Mouse (Mus musculus): ENCODE results near the gene Poc1a. TPM values are rescaled to one million over a fixed set of nuclear protein-coding genes. Genes with fewer than 3 reads are reported as not detected.

Poc1a gene
- polyA plus RNA-seq, 1 experiment from 2014 or later, result 25.2 TPM

DNA sequence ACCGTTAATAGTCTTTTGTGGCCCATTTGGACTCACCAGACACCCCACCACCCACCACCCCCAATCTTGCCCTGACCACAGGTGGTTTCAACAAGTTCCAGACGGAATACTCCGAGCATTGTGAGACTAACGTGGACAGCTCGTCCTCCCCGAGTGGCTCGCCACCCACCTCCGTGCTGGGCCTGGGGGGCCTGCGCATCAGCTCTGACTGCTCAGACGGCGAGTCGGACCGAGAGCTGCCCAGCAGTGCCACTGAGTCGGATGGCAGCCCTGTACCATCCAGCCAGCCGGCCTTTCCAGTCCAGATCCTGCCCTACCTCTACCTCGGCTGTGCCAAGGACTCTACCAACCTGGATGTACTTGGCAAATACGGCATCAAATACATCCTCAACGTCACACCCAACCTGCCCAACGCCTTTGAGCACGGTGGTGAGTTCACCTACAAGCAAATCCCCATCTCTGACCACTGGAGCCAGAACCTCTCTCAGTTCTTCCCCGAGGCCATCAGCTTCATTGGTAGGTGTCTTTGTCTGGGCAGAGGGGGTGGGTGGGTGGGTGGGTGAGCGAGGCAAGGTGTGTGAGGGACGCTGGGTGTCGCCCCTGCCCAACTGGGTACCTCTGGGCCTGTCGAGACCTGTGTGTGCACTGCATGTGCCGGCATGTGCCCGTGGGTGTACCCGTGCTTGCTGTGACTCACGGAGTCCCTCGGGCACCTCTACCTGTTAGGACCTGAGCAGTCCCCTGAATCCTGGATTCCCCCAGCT lies 89.9 kb downstream of the Poc1a start:
- 80% methylated on average over 30 of the region's 30 CpGs for WGBS
- ATAC-seq (ENCODE audit: insufficient number of reproducible peaks, insufficient read depth, low FRiP score, low read depth), result no peak

GRCm38 (mm10) chr9:106371384-106371671 lies 90.5 kb downstream of the Poc1a start:
- peak overlapping the region; percentile 7; the same call in 1 of the 2 replicates for H3K4me3 ChIP-seq (ENCODE audit: low read depth, low read length)
- H3K27me3 ChIP-seq (ENCODE audit: control insufficient read depth, insufficient read depth, low read length), result no peaks in the 10 kb centered on the region
- no peaks in the 10 kb centered on the region for H3K9me3 ChIP-seq (ENCODE audit: control insufficient read depth, low read depth, low read length)
- no peak overlapping the region for H3K9ac ChIP-seq (replicated peaks; ENCODE audit: low read depth, low read length)
- no peak for ATAC-seq (ENCODE audit: insufficient number of reproducible peaks, insufficient read depth, low FRiP score, low read depth)
- H3K4me2 ChIP-seq (replicated peaks; ENCODE audit: low read depth, low read length), result peak overlapping the region; percentile 93
- peaks cover 27% of the 10 kb centered on the region for H3K36me3 ChIP-seq (ENCODE audit: control insufficient read depth, insufficient read depth, low read length)
- WGBS, result 40% methylated on average over 6 of the region's 6 CpGs
- no peak overlapping the region for H3K27ac ChIP-seq (ENCODE audit: low read length)
- H3K4me1 ChIP-seq (ENCODE audit: control insufficient read depth, insufficient read depth, low read length), result peaks cover 30% of the 10 kb centered on the region

More for the DNA sequence above, 89.9 kb downstream of the Poc1a start:
- H3K9me3 ChIP-seq (ENCODE audit: control insufficient read depth, low read depth, low read length), result no peaks in the 10 kb centered on the region
- H3K27ac ChIP-seq (ENCODE audit: low read length), result no peak overlapping the region
- H3K9ac ChIP-seq (replicated peaks; ENCODE audit: low read depth, low read length), result no peak overlapping the region
- no peaks in the 10 kb centered on the region for H3K27me3 ChIP-seq (ENCODE audit: control insufficient read depth, insufficient read depth, low read length)
- H3K36me3 ChIP-seq (ENCODE audit: control insufficient read depth, insufficient read depth, low read length), result peaks cover 27% of the 10 kb centered on the region
- H3K4me1 ChIP-seq (ENCODE audit: control insufficient read depth, insufficient read depth, low read length), result peaks cover 30% of the 10 kb centered on the region
- peak overlapping the region; percentile 73 for H3K4me3 ChIP-seq (ENCODE audit: low read depth, low read length)
- peak overlapping the region; percentile 93 for H3K4me2 ChIP-seq (replicated peaks; ENCODE audit: low read depth, low read length)

DNA sequence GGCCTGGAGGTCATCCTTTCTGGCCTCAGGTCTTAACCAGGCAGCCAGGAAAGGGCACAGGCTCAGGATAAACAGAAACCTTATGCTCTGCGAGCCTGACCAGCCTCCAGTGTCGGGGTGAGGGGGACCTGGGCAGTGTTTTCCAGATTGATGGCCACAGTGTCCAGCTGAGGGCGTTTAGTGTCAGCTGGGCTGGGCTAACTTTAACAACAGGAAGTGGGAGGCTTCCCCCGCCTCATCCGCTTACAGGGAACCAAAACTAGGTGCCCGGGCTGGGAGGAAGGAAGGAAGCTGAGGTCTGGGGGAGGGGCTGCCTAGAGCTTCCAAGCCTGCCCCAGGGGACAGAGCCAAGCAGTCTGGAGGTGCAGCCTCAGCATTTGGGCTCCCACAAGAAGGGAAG lies 90.9 kb downstream of the Poc1a start:
- ATAC-seq (ENCODE audit: insufficient number of reproducible peaks, insufficient read depth, low FRiP score, low read depth), result no peak
- WGBS, result 11% methylated on average over 6 of the region's 6 CpGs
- no peaks in the 10 kb centered on the region for H3K9me3 ChIP-seq (ENCODE audit: control insufficient read depth, low read depth, low read length)
- H3K4me2 ChIP-seq (replicated peaks; ENCODE audit: low read depth, low read length), result peak overlapping the region; percentile 93
- no peak overlapping the region; the same call in 1 of the 2 replicates for H3K27ac ChIP-seq (ENCODE audit: low read length)
- H3K4me3 ChIP-seq (ENCODE audit: low read depth, low read length), result peak overlapping the region; percentile 7; the same call in 1 of the 2 replicates
- peaks cover 30% of the 10 kb centered on the region for H3K4me1 ChIP-seq (ENCODE audit: control insufficient read depth, insufficient read depth, low read length)
- no peaks in the 10 kb centered on the region for H3K27me3 ChIP-seq (ENCODE audit: control insufficient read depth, insufficient read depth, low read length)
- H3K36me3 ChIP-seq (ENCODE audit: control insufficient read depth, insufficient read depth, low read length), result peaks cover 27% of the 10 kb centered on the region
- H3K9ac ChIP-seq (replicated peaks; ENCODE audit: low read depth, low read length), result no peak overlapping the region

DNA sequence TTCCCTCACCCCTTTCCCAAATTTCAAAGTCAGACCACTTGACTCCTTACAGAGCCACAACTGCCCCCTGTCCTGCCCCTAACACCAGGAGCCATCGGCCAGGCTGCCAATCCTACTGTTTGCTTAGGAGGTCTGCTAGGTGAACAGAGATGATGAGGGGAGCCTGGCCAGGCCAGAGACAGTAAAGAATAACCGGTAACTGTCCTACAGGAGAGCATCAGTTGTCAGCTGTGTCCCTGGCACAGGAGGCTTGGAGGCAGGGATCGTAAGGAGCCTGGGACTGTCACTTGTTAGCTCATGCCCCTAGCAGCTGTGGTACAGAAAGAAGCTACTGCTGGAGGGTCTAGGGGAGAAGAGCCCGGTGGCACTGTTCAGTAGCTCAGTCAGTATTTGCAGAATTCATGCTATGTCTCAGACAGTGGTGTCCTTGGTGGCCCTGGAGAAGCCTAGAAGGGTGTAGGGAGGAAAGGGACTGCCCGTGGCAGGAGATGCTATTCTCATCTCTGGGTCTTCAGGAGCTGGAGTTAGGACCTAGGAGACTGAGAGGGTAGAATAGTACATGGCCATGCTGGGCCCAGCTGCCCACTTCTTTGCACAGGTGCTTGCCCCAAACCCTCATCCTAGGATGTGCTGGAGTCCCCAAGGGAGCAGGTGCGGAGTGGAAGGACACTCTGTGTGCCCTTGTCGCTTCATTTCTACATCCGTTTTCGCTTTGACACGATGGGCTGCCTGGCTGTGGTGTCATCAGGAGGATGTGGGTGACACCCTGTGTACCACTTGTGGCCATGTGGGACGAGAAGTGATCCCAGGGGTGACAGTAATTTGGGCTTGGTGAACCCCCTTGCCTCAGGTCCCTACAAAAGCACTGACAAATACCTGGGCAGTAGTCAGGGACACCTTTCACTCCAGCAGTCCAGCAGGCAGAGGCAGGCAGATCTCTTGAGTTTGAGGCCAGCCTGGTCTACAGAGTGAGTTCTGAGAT lies 91.9 kb downstream of the Poc1a start:
- Histone ChIP-seq H3K27me3 (ENCODE audit: control insufficient read depth, insufficient read depth, low read length) (no peaks in the 10 kb centered on the region), H3K4me2 (replicated peaks; ENCODE audit: low read depth, low read length) (peak overlapping the region; percentile 93), H3K27ac (ENCODE audit: low read length) (no peak overlapping the region; the same call in 1 of the 2 replicates), H3K9ac (replicated peaks; ENCODE audit: low read depth, low read length) (no peak overlapping the region), H3K36me3 (ENCODE audit: control insufficient read depth, insufficient read depth, low read length) (peaks cover 32% of the 10 kb centered on the region), H3K9me3 (ENCODE audit: control insufficient read depth, low read depth, low read length) (no peaks in the 10 kb centered on the region), H3K4me3 (ENCODE audit: low read depth, low read length) (no peak overlapping the region; the same call in 1 of the 2 replicates), H3K4me1 (ENCODE audit: control insufficient read depth, insufficient read depth, low read length) (peaks cover 30% of the 10 kb centered on the region)
- WGBS, result 90% methylated on average over 11 of the region's 11 CpGs
- ATAC-seq (ENCODE audit: insufficient number of reproducible peaks, insufficient read depth, low FRiP score, low read depth), result no peak

- no peak overlapping the region for H3K27ac ChIP-seq (ENCODE audit: low read length)
- no peak for ATAC-seq (ENCODE audit: insufficient number of reproducible peaks, insufficient read depth, low FRiP score, low read depth)
- H3K27me3 ChIP-seq (ENCODE audit: control insufficient read depth, insufficient read depth, low read length), result no peaks in the 10 kb centered on the region
- 86% methylated on average over 7 of the region's 7 CpGs for WGBS
- no peak overlapping the region for H3K4me3 ChIP-seq (ENCODE audit: low read depth, low read length)
- H3K9ac ChIP-seq (replicated peaks; ENCODE audit: low read depth, low read length), result no peak overlapping the region
- peaks cover 30% of the 10 kb centered on the region for H3K4me1 ChIP-seq (ENCODE audit: control insufficient read depth, insufficient read depth, low read length)
- no peaks in the 10 kb centered on the region for H3K9me3 ChIP-seq (ENCODE audit: control insufficient read depth, low read depth, low read length)
- H3K4me2 ChIP-seq (replicated peaks; ENCODE audit: low read depth, low read length), result no peak overlapping the region
- H3K36me3 ChIP-seq (ENCODE audit: control insufficient read depth, insufficient read depth, low read length), result peaks cover 32% of the 10 kb centered on the region
These were observed 93.1 kb downstream of the Poc1a start for GRCm38 (mm10) chr9:106373973-106374372.

GRCm38 (mm10) chr9:106377247-106377646 lies 96.4 kb downstream of the Poc1a start:
- no peak overlapping the region for H3K27ac ChIP-seq (ENCODE audit: low read length)
- no peak overlapping the region for H3K4me2 ChIP-seq (replicated peaks; ENCODE audit: low read depth, low read length)
- ATAC-seq (ENCODE audit: insufficient number of reproducible peaks, insufficient read depth, low FRiP score, low read depth), result no peak
- no peak overlapping the region for H3K9ac ChIP-seq (replicated peaks; ENCODE audit: low read depth, low read length)
- peaks cover 23% of the 10 kb centered on the region for H3K36me3 ChIP-seq (ENCODE audit: control insufficient read depth, insufficient read depth, low read length)
- H3K4me3 ChIP-seq (ENCODE audit: low read depth, low read length), result no peak overlapping the region
- H3K4me1 ChIP-seq (ENCODE audit: control insufficient read depth, insufficient read depth, low read length), result peaks cover 7% of the 10 kb centered on the region
- H3K27me3 ChIP-seq (ENCODE audit: control insufficient read depth, insufficient read depth, low read length), result no peaks in the 10 kb centered on the region
- WGBS, result 85% methylated on average over 8 of the region's 8 CpGs
- no peaks in the 10 kb centered on the region for H3K9me3 ChIP-seq (ENCODE audit: control insufficient read depth, low read depth, low read length)

GRCm38 (mm10) chr9:106378045-106378444 lies 97.2 kb downstream of the Poc1a start:
- H3K9ac ChIP-seq (replicated peaks; ENCODE audit: low read depth, low read length), result no peak overlapping the region
- 84% methylated on average over 3 of the region's 3 CpGs for WGBS
- H3K9me3 ChIP-seq (ENCODE audit: control insufficient read depth, low read depth, low read length), result no peaks in the 10 kb centered on the region
- ATAC-seq (ENCODE audit: insufficient number of reproducible peaks, insufficient read depth, low FRiP score, low read depth), result no peak
- no peaks in the 10 kb centered on the region for H3K27me3 ChIP-seq (ENCODE audit: control insufficient read depth, insufficient read depth, low read length)
- no peak overlapping the region for H3K4me3 ChIP-seq (ENCODE audit: low read depth, low read length)
- no peak overlapping the region for H3K4me2 ChIP-seq (replicated peaks; ENCODE audit: low read depth, low read length)
- H3K4me1 ChIP-seq (ENCODE audit: control insufficient read depth, insufficient read depth, low read length), result no peaks in the 10 kb centered on the region
- no peak overlapping the region for H3K27ac ChIP-seq (ENCODE audit: low read length)
- peaks cover 15% of the 10 kb centered on the region for H3K36me3 ChIP-seq (ENCODE audit: control insufficient read depth, insufficient read depth, low read length)

- Histone ChIP-seq H3K9me3 (ENCODE audit: control insufficient read depth, low read depth, low read length) (no peaks in the 10 kb centered on the region), H3K27ac (ENCODE audit: low read length) (no peak overlapping the region), H3K9ac (replicated peaks; ENCODE audit: low read depth, low read length) (no peak overlapping the region), H3K4me3 (ENCODE audit: low read depth, low read length) (no peak overlapping the region), H3K27me3 (ENCODE audit: control insufficient read depth, insufficient read depth, low read length) (no peaks in the 10 kb centered on the region), H3K4me2 (replicated peaks; ENCODE audit: low read depth, low read length) (no peak overlapping the region), H3K36me3 (ENCODE audit: control insufficient read depth, insufficient read depth, low read length) (peaks cover 9% of the 10 kb centered on the region), H3K4me1 (ENCODE audit: control insufficient read depth, insufficient read depth, low read length) (0 out of 2 replicates have a peak, but pooled peaks cover 5% of the 10 kb centered on the region)
- ATAC-seq (ENCODE audit: insufficient number of reproducible peaks, insufficient read depth, low FRiP score, low read depth), result no peak
- 55% methylated on average over 9 of the region's 9 CpGs for WGBS
These were observed 97.9 kb downstream of the Poc1a start for GRCm38 (mm10) chr9:106378753-106379152.
